Mouse (Mus musculus) macrophage (primary cell): ENCODE data around the gene Cntnap2. TPM values are rescaled to one million over a fixed set of nuclear protein-coding genes. Genes with fewer than 3 reads are reported as not detected.

ENCODE experiments used
- H3K27ac ChIP-seq: fragments of 350-480 bp; formaldehyde crosslinking; 2 replicates; pipeline ENCODE4 v1.9.0; 2021
- H3K36me3 ChIP-seq: fragments of 350-480 bp; formaldehyde crosslinking; 2 replicates; pipeline ENCODE4 v1.9.0; 2021; ENCODE audit errors: inconsistent target
- H3K4me3 ChIP-seq: fragments of 350-480 bp; formaldehyde crosslinking; 2 replicates; pipeline ENCODE4 v1.9.0; 2021; ENCODE audit errors: inconsistent target
- H3K79me2 ChIP-seq: fragments of 350-480 bp; formaldehyde crosslinking; 2 replicates; pipeline ENCODE4 v1.9.0; 2021; ENCODE audit errors: inconsistent target
- WGBS: methylation state at CpG from one replicate; pipeline ENCODE4 v1.1.7; 2026; ENCODE audit warnings: inconsistent platforms; ENCODE audit not compliant: missing documents; 5-methylcytosine and 5-hydroxymethylcytosine counted together
- polyA plus RNA-seq: library from polyadenylated mRNA; stranded (reverse); fragments of 250-400 nt; gene quantifications from 3 replicates; pipeline ENCODE4 v1.2.4, GENCODE M21; 2018; ENCODE audit warnings: inconsistent platforms

Gene Cntnap2
- polyA plus RNA-seq, 1 experiment from 2014 or later: not detected

- H3K36me3 ChIP-seq: no peaks in the 10 kb centered on the region
- H3K79me2 ChIP-seq: no peaks in the 10 kb centered on the region
- no peak overlapping the region for H3K4me3 ChIP-seq
- 88% methylated on average over 1 of the region's 1 CpGs for WGBS
- H3K27ac ChIP-seq: no peak overlapping the region
Observed at GRCm38 (mm10) chr6:46696187-46696586, 1637.0 kb downstream of the Cntnap2 start.

GRCm38 (mm10) chr6:46699343-46699742 is 1640.2 kb downstream of the Cntnap2 start:
- Histone ChIP-seq H3K79me2 (no peaks in the 10 kb centered on the region), H3K36me3 (no peaks in the 10 kb centered on the region), H3K27ac (no peak overlapping the region), H3K4me3 (no peak overlapping the region)
- WGBS: 95% methylated on average over 2 of the region's 2 CpGs

- WGBS: 86% methylated on average over 7 of the region's 7 CpGs
- Histone ChIP-seq H3K36me3 (no peaks in the 10 kb centered on the region), H3K27ac (no peak overlapping the region), H3K79me2 (no peaks in the 10 kb centered on the region), H3K4me3 (no peak overlapping the region)
Observed at GRCm38 (mm10) chr6:46704293-46705170, 1645.4 kb downstream of the Cntnap2 start.

- H3K27ac ChIP-seq: no peak overlapping the region
- 39% methylated on average over 3 of the region's 3 CpGs for WGBS
Observed at GRCm38 (mm10) chr6:46705926-46706325, 1646.8 kb downstream of the Cntnap2 start.

GRCm38 (mm10) chr6:46716576-46716975 is 1657.4 kb downstream of the Cntnap2 start:
- 79% methylated on average over 2 of the region's 2 CpGs for WGBS

More at GRCm38 (mm10) chr6:46705926-46706325, 1646.8 kb downstream of the Cntnap2 start:
- Histone ChIP-seq H3K4me3 (no peak overlapping the region), H3K36me3 (no peaks in the 10 kb centered on the region), H3K79me2 (no peaks in the 10 kb centered on the region)

GRCm38 (mm10) chr6:46733794-46734193 is 1674.6 kb downstream of the Cntnap2 start:
- H3K27ac ChIP-seq: no peak overlapping the region
- no peak overlapping the region for H3K4me3 ChIP-seq
- H3K36me3 ChIP-seq: no peaks in the 10 kb centered on the region
- H3K79me2 ChIP-seq: no peaks in the 10 kb centered on the region

More at GRCm38 (mm10) chr6:46716576-46716975, 1657.4 kb downstream of the Cntnap2 start:
- Histone ChIP-seq H3K79me2 (no peaks in the 10 kb centered on the region), H3K27ac (no peak overlapping the region), H3K4me3 (no peak overlapping the region), H3K36me3 (no peaks in the 10 kb centered on the region)

GRCm38 (mm10) chr6:46748448-46748847 is 1689.3 kb downstream of the Cntnap2 start:
- no peaks in the 10 kb centered on the region for H3K79me2 ChIP-seq
- H3K27ac ChIP-seq: no peak overlapping the region
- H3K36me3 ChIP-seq: no peaks in the 10 kb centered on the region
- no peak overlapping the region for H3K4me3 ChIP-seq

- H3K27ac ChIP-seq: no peak overlapping the region
- WGBS: 93% methylated on average over 3 of the region's 3 CpGs
- no peaks in the 10 kb centered on the region for H3K79me2 ChIP-seq
- H3K36me3 ChIP-seq: no peaks in the 10 kb centered on the region
- H3K4me3 ChIP-seq: no peak overlapping the region
Observed at GRCm38 (mm10) chr6:46763481-46763880, 1704.3 kb downstream of the Cntnap2 start.

- Histone ChIP-seq H3K27ac (no peak overlapping the region), H3K4me3 (no peak overlapping the region), H3K79me2 (no peaks in the 10 kb centered on the region), H3K36me3 (no peaks in the 10 kb centered on the region)
Observed at GRCm38 (mm10) chr6:46774529-46774928, 1715.4 kb downstream of the Cntnap2 start.

- no peaks in the 10 kb centered on the region for H3K79me2 ChIP-seq
- 29% methylated on average over 4 of the region's 4 CpGs for WGBS
- no peak overlapping the region for H3K4me3 ChIP-seq
- H3K27ac ChIP-seq: no peak overlapping the region
- no peaks in the 10 kb centered on the region for H3K36me3 ChIP-seq
Observed at GRCm38 (mm10) chr6:46802264-46803110, 1743.3 kb downstream of the Cntnap2 start.

GRCm38 (mm10) chr6:46856635-46857034 is 1797.5 kb downstream of the Cntnap2 start:
- Histone ChIP-seq H3K36me3 (no peaks in the 10 kb centered on the region), H3K79me2 (no peaks in the 10 kb centered on the region), H3K27ac (no peak overlapping the region), H3K4me3 (no peak overlapping the region)
- WGBS: 83% methylated on average over 3 of the region's 3 CpGs

GRCm38 (mm10) chr6:46861076-46861475 is 1801.9 kb downstream of the Cntnap2 start:
- Histone ChIP-seq H3K4me3 (no peak overlapping the region), H3K36me3 (no peaks in the 10 kb centered on the region), H3K27ac (no peak overlapping the region), H3K79me2 (no peaks in the 10 kb centered on the region)
- WGBS: 69% methylated on average over 5 of the region's 5 CpGs

- no peak overlapping the region for H3K4me3 ChIP-seq
- no peak overlapping the region for H3K27ac ChIP-seq
- H3K79me2 ChIP-seq: no peaks in the 10 kb centered on the region
- no peaks in the 10 kb centered on the region for H3K36me3 ChIP-seq
Observed at GRCm38 (mm10) chr6:46866317-46866716, 1807.2 kb downstream of the Cntnap2 start.

- Histone ChIP-seq H3K27ac (no peak overlapping the region), H3K36me3 (no peaks in the 10 kb centered on the region), H3K79me2 (no peaks in the 10 kb centered on the region), H3K4me3 (no peak overlapping the region)
- 60% methylated on average over 1 of the region's 2 CpGs for WGBS
Observed at GRCm38 (mm10) chr6:46886230-46886629, 1827.1 kb downstream of the Cntnap2 start.

GRCm38 (mm10) chr6:46909167-46909566 is 1850.0 kb downstream of the Cntnap2 start:
- 89% methylated on average over 1 of the region's 2 CpGs for WGBS
- no peak overlapping the region for H3K27ac ChIP-seq
- no peak overlapping the region for H3K4me3 ChIP-seq
- H3K36me3 ChIP-seq: no peaks in the 10 kb centered on the region
- no peaks in the 10 kb centered on the region for H3K79me2 ChIP-seq
